8 mouse cellular contexts compared by ENCODE assay signal in genomic region chr9:111289832-111290339, GRCm38 (mm10). TPM values are rescaled to one million over a fixed set of nuclear protein-coding genes. Genes with fewer than 3 reads are reported as not detected.
DNase-seq lines count a peak whose midpoint lies in the region; ATAC-seq and TF ChIP-seq lines count a peak whose summit lies in the region.

No protein-coding gene starts in this region.

- ATAC-seq in Patski = peak; percentile 48
- ATAC-seq in hindbrain, embryonic 14.5 days (ENCODE audit: low FRiP score) = peak; percentile 46; the same call in 1 of the 2 replicates

- WGBS in hindbrain, embryonic 14.5 days = 16% methylated on average over 21 of the region's 21 CpGs

- H3K4me1 ChIP-seq in hindbrain, embryonic 14.5 days (replicated peaks; ENCODE audit: control insufficient read depth, insufficient read depth, low read length) = peaks cover 12% of the 10 kb centered on the region

- H3K27me3 ChIP-seq in Patski = no peaks in the 10 kb centered on the region
- no peaks in the 10 kb centered on the region for H3K27me3 ChIP-seq in hindbrain, embryonic 14.5 days (ENCODE audit: control insufficient read depth, insufficient read depth, low read length)

- CTCF ChIA-PET in Patski (lab: Charles Lee) = interaction anchor here (0.9 to 4.7 kb wide), 34 partner anchors 8 to 293 kb away, joined by 3 to 65 read pairs (median 6); no protein-coding TSS in a partner anchor

- H3K4me2 ChIP-seq in hindbrain, embryonic 14.5 days (replicated peaks) = peak overlapping the region; percentile 23; the same call in 1 of the 2 replicates

- no peaks in the 10 kb centered on the region for H3K9me3 ChIP-seq in hindbrain, embryonic 14.5 days (ENCODE audit: control insufficient read depth, low read length)

- H3K4me3 ChIP-seq in hindbrain, embryonic 14.5 days (replicated peaks; ENCODE audit: low read length) = no peak overlapping the region

- no peak for DNase-seq in Patski (ENCODE audit: low read depth, low spot score)
- DNase-seq in cerebellum, postnatal 14 days = peak; percentile 92 to 98
- peak; percentile 97 to 99 for DNase-seq in frontal cortex, postnatal 25 days (ENCODE audit: low spot score in 2 of 2)
- peak; percentile 91 for DNase-seq in hindbrain, embryonic 14.5 days (ENCODE audit: low spot score)
- DNase-seq in layer of hippocampus, postnatal 36 days = peak; percentile 90 to 92
- peak; percentile 89 for DNase-seq in lung, postnatal 25 days (ENCODE audit: low spot score)
- peak; percentile 65 for DNase-seq in retina, adult 2 months (ENCODE audit: low read depth, low spot score)
- DNase-seq in thymus, postnatal 25 days = peak; percentile 92

- H3K9ac ChIP-seq in hindbrain, embryonic 14.5 days = no peak overlapping the region

- POLR2A ChIA-PET in Patski (lab: Charles Lee) = interaction anchor here (0.6 to 0.9 kb wide), 2 partner anchors 21 to 470 kb away, joined by 3 to 5 read pairs; partner anchors contain the start of gene Trank1

- peak; percentile 100 for TF ChIP-seq CTCF in Patski (IDR thresholded peaks at IDR 0.05)

- H3K36me3 ChIP-seq in hindbrain, embryonic 14.5 days (replicated peaks; ENCODE audit: control insufficient read depth, insufficient read depth) = no peaks in the 10 kb centered on the region

- H3K27ac ChIP-seq in hindbrain, embryonic 14.5 days = no peak overlapping the region

- in situ Hi-C loops in Patski (cut with MboI; ENCODE audit: low pct_unique_long_range_greater_than_20kb) = no loop called here

RNA-seq across cellular contexts. Expression of gene Epm2aip1, which starts 18.2 kb away (rescaled TPM):
- 28.7 TPM for polyA plus RNA-seq in Patski (2021)
- 81.3 and 98.0 TPM in 2 replicates for polyA plus RNA-seq in hindbrain, embryonic 14.5 days (2014; fragmentation: Nextera tagmentation; extraction: Ambion mirVana)
- 10 to 100 TPM; 75.9 to 84.3 TPM for total RNA-seq in layer of hippocampus, postnatal 36 days (2021)

RNA-seq across cellular contexts. Expression of gene Mlh1, which starts 18.3 kb away (rescaled TPM):
- 17.1 TPM for polyA plus RNA-seq in Patski (2021)
- 27.0 and 27.4 TPM in 2 replicates for polyA plus RNA-seq in hindbrain, embryonic 14.5 days (2014; fragmentation: Nextera tagmentation; extraction: Ambion mirVana)
- 10 to 100 TPM; 15.6 to 18.6 TPM for total RNA-seq in layer of hippocampus, postnatal 36 days (2021)

RNA-seq across cellular contexts. Expression of gene Trank1, which starts 21.7 kb away (rescaled TPM):
- 8.6 TPM for polyA plus RNA-seq in Patski (2021)
- polyA plus RNA-seq in hindbrain, embryonic 14.5 days (2014; fragmentation: Nextera tagmentation; extraction: Ambion mirVana) = 12.6 and 15.6 TPM in 2 replicates
- total RNA-seq in layer of hippocampus, postnatal 36 days (2021) = 100 to 1,000 TPM; 201 to 218 TPM
